Mouse (Mus musculus) CH12.LX (cell line): ENCODE measurements at regions not wholly inside any gene's neighbourhood (a gene's known extent, or its start where the extent isn't known, plus 50 kb on each side); places are given as distances from the start of the nearest gene placed in this dataset.

Experiments
- DNase-seq: peaks from one replicate; pipeline ENCODE4 v3.0.0-alpha.2; 2013; ENCODE audit errors: extremely low read depth
- H3K27ac ChIP-seq: 2 replicates; pipeline ENCODE4 v1.5.1; 2012; ENCODE audit warnings: low read depth, mild to moderate bottlenecking, control low read depth, moderate library complexity; ENCODE audit not compliant: insufficient read depth
- H3K27me3 ChIP-seq: replicated peaks from 2 replicates; pipeline ENCODE3; 2012; ENCODE audit warnings: inconsistent platforms
- H3K36me3 ChIP-seq, 2 experiments: replicated peaks in 1 of 2; 2 replicates each; pipeline versions ENCODE3 to v1.6.1; 2012; ENCODE audit warnings: inconsistent platforms in 1 of 2, low read length in 1 of 2, mild to moderate bottlenecking in 1 of 2, mixed read lengths in 1 of 2, moderate library complexity in 1 of 2; ENCODE audit not compliant: control insufficient read depth in 1 of 2, insufficient read depth in 1 of 2
- H3K4me1 ChIP-seq, 2 experiments: 2 replicates each; pipeline ENCODE4 v1.6.1; 2012; ENCODE audit warnings: inconsistent platforms in 1 of 2, moderate library complexity in 1 of 2; ENCODE audit not compliant: insufficient read depth in 2 of 2, control insufficient read depth in 1 of 2
- H3K4me2 ChIP-seq: 2 replicates; pipeline ENCODE4 v1.6.1; 2012; ENCODE audit warnings: low read depth, mild to moderate bottlenecking, control low read depth; ENCODE audit not compliant: poor library complexity, insufficient read depth, severe bottlenecking
- H3K4me3 ChIP-seq, 3 experiments: fragments of 150-350 bp in 1 of 3; sonication (generic) in 1 of 3; replicated peaks in 1 of 3; 2 replicates each; pipeline versions ENCODE3 to v1.5.1; 2011 to 2012; ENCODE audit warnings: low read depth in 2 of 3, low read length in 2 of 3, mild to moderate bottlenecking in 2 of 3, moderate library complexity in 2 of 3, control low read depth in 1 of 3, improper control_type of control experiment in 1 of 3, inconsistent platforms in 1 of 3, mixed read lengths in 1 of 3; ENCODE audit not compliant: poor library complexity in 1 of 3
- H3K79me2 ChIP-seq: replicated peaks from 2 replicates; pipeline ENCODE4 v1.6.1; 2012; ENCODE audit warnings: mild to moderate bottlenecking, moderate library complexity; ENCODE audit not compliant: control insufficient read depth, poor library complexity, insufficient read depth, severe bottlenecking; ENCODE audit errors: extremely low read depth
- H3K9ac ChIP-seq: 2 replicates; pipeline ENCODE4 v1.6.1; 2012; ENCODE audit warnings: low read depth, mild to moderate bottlenecking, control low read depth, moderate library complexity; ENCODE audit not compliant: insufficient read depth
- H3K9me3 ChIP-seq: replicated peaks from 2 replicates; pipeline ENCODE3; 2012; ENCODE audit warnings: low read length, inconsistent platforms, mixed read lengths
- BHLHE40 ChIP-seq: IDR thresholded peaks from 2 replicates; pipeline ENCODE4 v1.6.1; 2011; ENCODE audit warnings: mild to moderate bottlenecking, low read depth, low read length, improper control_type of control experiment
- CHD1 ChIP-seq: IDR thresholded peaks from 2 replicates; pipeline ENCODE4 v1.6.1; 2012; ENCODE audit warnings: low read depth, low read length, improper control_type of control experiment, inconsistent platforms
- CHD2 ChIP-seq: IDR thresholded peaks from 2 replicates; pipeline ENCODE4 v1.6.1; 2011; ENCODE audit warnings: low read length, improper control_type of control experiment
- CTCF ChIP-seq, 2 experiments: IDR thresholded peaks in 1 of 2; conservative IDR thresholded peaks in 1 of 2; 2 replicates each; pipeline ENCODE4 v1.5.1; 2011 to 2012; ENCODE audit warnings: low read depth in 2 of 2, low read length in 2 of 2, improper control_type of control experiment in 1 of 2, inconsistent platforms in 1 of 2, mild to moderate bottlenecking in 1 of 2, moderate library complexity in 1 of 2
- E2F4 ChIP-seq: IDR thresholded peaks from 2 replicates; pipeline ENCODE4 v1.6.1; 2011; ENCODE audit warnings: low read depth, low read length, improper control_type of control experiment; ENCODE audit not compliant: insufficient replicate concordance
- ELF1 ChIP-seq: IDR thresholded peaks from 2 replicates; pipeline ENCODE4 v1.6.1; 2014; ENCODE audit warnings: low read depth, mild to moderate bottlenecking, inconsistent platforms, low read length, improper control_type of control experiment
- EP300 ChIP-seq: IDR thresholded peaks from 2 replicates; pipeline ENCODE4 v1.6.1; 2011; ENCODE audit warnings: low read length, improper control_type of control experiment
- HCFC1 ChIP-seq: IDR thresholded peaks from 2 replicates; pipeline ENCODE4 v1.6.1; 2012; ENCODE audit warnings: low read depth, mild to moderate bottlenecking, inconsistent platforms, low read length, improper control_type of control experiment
- IRF4 ChIP-seq: IDR thresholded peaks from 2 replicates; pipeline ENCODE4 v1.6.1; 2014; ENCODE audit warnings: low read depth, mild to moderate bottlenecking, inconsistent platforms, low read length, improper control_type of control experiment
- JUN ChIP-seq: IDR thresholded peaks from 2 replicates; pipeline ENCODE4 v1.6.1; 2011; ENCODE audit warnings: low read depth, mild to moderate bottlenecking, low read length, improper control_type of control experiment, moderate library complexity; ENCODE audit not compliant: insufficient read depth
- JUND ChIP-seq: conservative IDR thresholded peaks from 2 replicates; pipeline ENCODE4 v1.6.1; 2011; ENCODE audit warnings: low read depth, low read length, improper control_type of control experiment
- MAX ChIP-seq: IDR thresholded peaks from 2 replicates; pipeline ENCODE4 v1.6.1; 2011; ENCODE audit warnings: low read length, improper control_type of control experiment
- MAZ ChIP-seq: IDR thresholded peaks from 2 replicates; pipeline ENCODE4 v1.6.1; 2012; ENCODE audit warnings: low read depth, mild to moderate bottlenecking, inconsistent platforms, low read length, improper control_type of control experiment, moderate library complexity
- MEF2A ChIP-seq: IDR thresholded peaks from 2 replicates; pipeline ENCODE4 v1.6.1; 2014; ENCODE audit warnings: low read depth, mild to moderate bottlenecking, inconsistent platforms, low read length, improper control_type of control experiment, borderline replicate concordance
- MXI1 ChIP-seq: IDR thresholded peaks from 2 replicates; pipeline ENCODE4 v1.6.1; 2011; ENCODE audit warnings: mild to moderate bottlenecking, low read depth, low read length, improper control_type of control experiment
- MYC ChIP-seq: IDR thresholded peaks from 2 replicates; pipeline ENCODE4 v1.6.1; 2011; ENCODE audit warnings: low read depth, mild to moderate bottlenecking, improper control_type of control experiment, low read length
- NELFE ChIP-seq: IDR thresholded peaks from 2 replicates; pipeline ENCODE4 v1.6.1; 2011; ENCODE audit warnings: low read depth, low read length, improper control_type of control experiment
- RAD21 ChIP-seq: IDR thresholded peaks from 2 replicates; pipeline ENCODE4 v1.6.1; 2011; ENCODE audit warnings: low read depth, mild to moderate bottlenecking, low read length, improper control_type of control experiment, moderate library complexity
- RCOR1 ChIP-seq: conservative IDR thresholded peaks from 2 replicates; pipeline ENCODE4 v1.6.1; 2012; ENCODE audit warnings: low read depth, mild to moderate bottlenecking, inconsistent platforms, low read length, improper control_type of control experiment
- SIN3A ChIP-seq: IDR thresholded peaks from 2 replicates; pipeline ENCODE4 v1.6.1; 2012; ENCODE audit warnings: low read length, improper control_type of control experiment, inconsistent platforms
- TBP ChIP-seq: conservative IDR thresholded peaks from 2 replicates; pipeline ENCODE4 v1.6.1; 2011; ENCODE audit warnings: low read depth, low read length, improper control_type of control experiment
- UBTF ChIP-seq: IDR thresholded peaks from 2 replicates; pipeline ENCODE4 v1.6.1; 2012; ENCODE audit warnings: low read depth, mild to moderate bottlenecking, inconsistent platforms, low read length, improper control_type of control experiment, moderate library complexity
- ZC3H11A ChIP-seq: IDR thresholded peaks from 2 replicates; pipeline ENCODE4 v1.6.1; 2012; ENCODE audit warnings: low read depth, mild to moderate bottlenecking, inconsistent platforms, low read length, improper control_type of control experiment
- ZNF384 ChIP-seq: IDR thresholded peaks from 2 replicates; pipeline ENCODE4 v1.6.1; 2012; ENCODE audit warnings: low read depth, low read length, improper control_type of control experiment, inconsistent platforms
- dilution Hi-C: fragments of 300-500 bp; cut with MboI; formaldehyde crosslinking; loops from 2 replicates; pipeline ENCODE4 v1.14.3; 2020; ENCODE audit warnings: low sequenced_read_pairs; ENCODE audit not compliant: extremely low pct_unique_long_range_greater_than_20kb, extremely low pct_ligation_motif_present
- in situ Hi-C: fragments of 300-500 bp; cut with MboI; formaldehyde crosslinking; loops from 3 replicates; pipeline ENCODE4 v1.14.3; 2019; ENCODE audit warnings: low sequenced_read_pairs, low pct_ligation_motif_present, low pct_unique_long_range_greater_than_20kb, mixed read lengths

GRCm38 (mm10) chr14:33746181-33746580, 157.2 kb downstream of the Ptpn20 start:
- no peak for TF ChIP-seq MAZ
- no peak for TF ChIP-seq CTCF (conservative IDR thresholded peaks at IDR 0.05 in 1 of 2, IDR thresholded peaks at IDR 0.05 in 1 of 2; ENCODE audit: low read depth in 2 of 2, low read length in 2 of 2)
- no peak for TF ChIP-seq TBP
- no peak for TF ChIP-seq MAX
- TF ChIP-seq SIN3A: no peak
- TF ChIP-seq BHLHE40: no peak
- no peak for TF ChIP-seq IRF4
- TF ChIP-seq CHD1: no peak
- no peak for TF ChIP-seq UBTF
- no peak for TF ChIP-seq MEF2A
- no peak for TF ChIP-seq JUND
- no peak for TF ChIP-seq HCFC1
- TF ChIP-seq EP300: no peak
- no peak for TF ChIP-seq ELF1
- no peak overlapping the region for H3K27ac ChIP-seq
- DNase-seq: no peak
- H3K9me3 ChIP-seq: no peaks in the 10 kb centered on the region
- H3K27me3 ChIP-seq: no peaks in the 10 kb centered on the region
- no peaks in the 10 kb centered on the region for H3K79me2 ChIP-seq
- no peak overlapping the region for H3K4me2 ChIP-seq
- no peak overlapping the region for H3K9ac ChIP-seq
- no peaks in the 10 kb centered on the region for H3K4me1 ChIP-seq
- no peak overlapping the region for H3K4me3 ChIP-seq
- dilution Hi-C loops: no loop called here
- no peaks in the 10 kb centered on the region for H3K36me3 ChIP-seq
- in situ Hi-C loops: no loop called here

- in situ Hi-C loops: no loop called here
- no peak overlapping the region for H3K9ac ChIP-seq
- no peaks in the 10 kb centered on the region for H3K9me3 ChIP-seq
- dilution Hi-C loops: no loop called here
- no peaks in the 10 kb centered on the region for H3K79me2 ChIP-seq
- no peak overlapping the region for H3K4me2 ChIP-seq
- peaks cover 0 to 25% of the 10 kb centered on the region in 2 experiments; a peak in 2 of 4 replicates for H3K4me1 ChIP-seq
- no peak overlapping the region for H3K27ac ChIP-seq
- no peaks in the 10 kb centered on the region for H3K27me3 ChIP-seq
- TF ChIP-seq E2F4 (no peak), NELFE (no peak), RCOR1 (no peak), ZNF384 (no peak), CHD1 (no peak), RAD21 (no peak), BHLHE40 (no peak), MYC (no peak), MXI1 (no peak), JUND (no peak), JUN (no peak), TBP (no peak), CHD2 (no peak), ZC3H11A (no peak)
- TF ChIP-seq, all 38 proteins: peak for 0
- no peaks in the 10 kb centered on the region for H3K36me3 ChIP-seq
- no peak for DNase-seq
- H3K4me3 ChIP-seq: no peak overlapping the region
Measured at GRCm38 (mm10) chr14:33759656-33760055, 163.7 kb upstream of the Gdf10 start.
